Mouse (Mus musculus) G1E (cell line): ENCODE results near the gene Atrnl1. TPM values are rescaled to one million over a fixed set of nuclear protein-coding genes. Genes with fewer than 3 reads are reported as not detected.

ENCODE experiments used
- ATAC-seq: 2 replicates; pipeline ENCODE4 v1.8.0; 2016; ENCODE audit warnings: mild to moderate bottlenecking; ENCODE audit not compliant: insufficient number of reproducible peaks, poor library complexity, low FRiP score, severe bottlenecking; ENCODE audit errors: extremely low read depth
- DNase-seq: peaks from one replicate; pipeline ENCODE4 v3.0.0; 2012; ENCODE audit warnings: low spot score
- H3K27me3 ChIP-seq: 2 replicates; pipeline ENCODE4 v1.6.1; 2012; ENCODE audit warnings: mild to moderate bottlenecking, low read length, inconsistent platforms; ENCODE audit not compliant: insufficient read depth
- H3K36me3 ChIP-seq: replicated peaks from 2 replicates; pipeline ENCODE3; 2012; ENCODE audit warnings: mild to moderate bottlenecking, inconsistent platforms
- H3K4me1 ChIP-seq: 2 replicates; pipeline ENCODE4 v1.6.1; 2012; ENCODE audit warnings: low read depth, low read length, inconsistent platforms, mixed read lengths; ENCODE audit not compliant: insufficient read depth
- H3K4me3 ChIP-seq: 2 replicates; pipeline ENCODE4 v1.5.1; 2012; ENCODE audit warnings: low read depth, mild to moderate bottlenecking, inconsistent platforms, low read length, moderate library complexity, mixed read lengths
- H3K9me3 ChIP-seq: replicated peaks from 2 replicates; pipeline ENCODE4 v1.6.1; 2012; ENCODE audit warnings: inconsistent platforms
- CTCF ChIP-seq: IDR thresholded peaks from 2 replicates; pipeline ENCODE4 v1.5.1; 2012; ENCODE audit warnings: low read depth, low read length, inconsistent platforms, mixed read lengths
- GATA1 ChIP-seq: IDR thresholded peaks from 2 replicates; pipeline ENCODE4 v1.6.1; 2012; ENCODE audit warnings: borderline replicate concordance, low read length, inconsistent platforms, mixed read lengths
- GATA2 ChIP-seq: IDR thresholded peaks from 2 replicates; pipeline ENCODE4 v1.6.1; 2012; ENCODE audit warnings: low read depth, low read length, inconsistent platforms, borderline replicate concordance
- POLR2AphosphoS5 ChIP-seq: IDR thresholded peaks from 2 replicates; pipeline ENCODE4 v1.6.1; 2012; ENCODE audit warnings: low read depth, low read length, inconsistent platforms; ENCODE audit not compliant: insufficient replicate concordance
- TAL1 ChIP-seq: conservative IDR thresholded peaks from 2 replicates; pipeline ENCODE4 v1.6.1; 2012; ENCODE audit warnings: low read depth, low read length, inconsistent platforms, mixed read lengths
- polyA plus RNA-seq: library from polyadenylated mRNA; stranded (reverse); fragments of >175 nt; gene quantifications from 2 replicates; pipeline ENCODE4 v1.2.3, GENCODE M21; 2012
- total RNA-seq, 2 experiments: library from RNA; stranded (forward) in 1 of 2; stranded (reverse) in 1 of 2; fragments of 200-1000 nt in 1 of 2; fragments of >200 nt in 1 of 2; fragmentation: Nextera tagmentation in 1 of 2; gene quantifications; 2 replicates each; pipeline ENCODE4 v1.2.3; 2014 to 2017

Gene Atrnl1
- total and polyA plus RNA-seq, 3 experiments: 0.52 to 5.8 (median 3.2) TPM

DNA sequence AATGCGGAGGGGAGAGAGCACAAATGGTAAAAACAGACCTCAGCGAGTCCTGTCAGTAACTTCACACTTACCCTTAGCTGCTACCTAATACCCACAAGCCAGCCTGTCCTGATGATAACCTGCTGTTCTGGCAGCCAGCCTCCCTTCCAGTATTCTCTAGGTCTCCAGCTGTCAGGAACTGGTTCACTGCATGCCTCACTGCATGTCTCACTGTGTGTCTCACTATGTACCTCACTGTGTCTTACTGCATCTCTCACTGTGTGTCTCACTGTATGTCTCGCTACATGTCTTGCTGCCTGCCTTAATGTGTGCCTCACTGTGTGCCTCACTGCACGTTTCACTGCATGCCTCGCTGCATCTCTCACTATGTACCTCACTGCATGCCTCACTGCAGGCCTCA lies 175.9 kb downstream of the Atrnl1 start:
- Histone ChIP-seq H3K36me3 (no peaks in the 10 kb centered on the region), H3K4me3 (no peak overlapping the region), H3K27me3 (no peaks in the 10 kb centered on the region), H3K9me3 (peaks cover 2% of the 10 kb centered on the region; the same call in 1 of the 2 replicates), H3K4me1 (no peaks in the 10 kb centered on the region)
- ATAC-seq (no peak), DNase-seq (no peak)
- TF ChIP-seq POLR2AphosphoS5: no peak

DNA sequence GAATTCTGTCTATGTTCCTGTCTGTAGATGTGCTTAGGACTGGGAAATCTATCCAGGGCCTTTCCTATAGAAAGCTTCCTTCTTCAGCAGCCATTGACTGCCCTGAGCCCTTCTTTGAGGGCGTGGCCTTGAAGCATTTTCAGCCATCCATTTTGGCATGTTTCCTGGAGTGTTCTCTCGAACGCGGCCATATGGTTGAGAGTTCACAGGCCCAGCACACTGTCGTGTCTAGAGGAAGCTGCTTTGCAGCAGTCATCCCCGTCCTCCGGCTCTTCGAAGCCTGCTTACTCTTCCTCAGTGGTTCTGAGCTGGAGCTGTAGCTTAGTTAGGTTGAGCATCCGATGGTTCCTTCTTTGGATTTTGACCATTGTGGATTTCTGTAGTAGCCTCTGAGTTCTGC lies 191.4 kb downstream of the Atrnl1 start:
- Histone ChIP-seq H3K36me3 (no peaks in the 10 kb centered on the region), H3K27me3 (no peaks in the 10 kb centered on the region), H3K4me1 (no peaks in the 10 kb centered on the region), H3K9me3 (peaks cover 8% of the 10 kb centered on the region), H3K4me3 (no peak overlapping the region)
- TF ChIP-seq CTCF (no peak), GATA2 (no peak), GATA1 (no peak), POLR2AphosphoS5 (no peak), TAL1 (no peak)
- ATAC-seq (no peak), DNase-seq (no peak)

DNA sequence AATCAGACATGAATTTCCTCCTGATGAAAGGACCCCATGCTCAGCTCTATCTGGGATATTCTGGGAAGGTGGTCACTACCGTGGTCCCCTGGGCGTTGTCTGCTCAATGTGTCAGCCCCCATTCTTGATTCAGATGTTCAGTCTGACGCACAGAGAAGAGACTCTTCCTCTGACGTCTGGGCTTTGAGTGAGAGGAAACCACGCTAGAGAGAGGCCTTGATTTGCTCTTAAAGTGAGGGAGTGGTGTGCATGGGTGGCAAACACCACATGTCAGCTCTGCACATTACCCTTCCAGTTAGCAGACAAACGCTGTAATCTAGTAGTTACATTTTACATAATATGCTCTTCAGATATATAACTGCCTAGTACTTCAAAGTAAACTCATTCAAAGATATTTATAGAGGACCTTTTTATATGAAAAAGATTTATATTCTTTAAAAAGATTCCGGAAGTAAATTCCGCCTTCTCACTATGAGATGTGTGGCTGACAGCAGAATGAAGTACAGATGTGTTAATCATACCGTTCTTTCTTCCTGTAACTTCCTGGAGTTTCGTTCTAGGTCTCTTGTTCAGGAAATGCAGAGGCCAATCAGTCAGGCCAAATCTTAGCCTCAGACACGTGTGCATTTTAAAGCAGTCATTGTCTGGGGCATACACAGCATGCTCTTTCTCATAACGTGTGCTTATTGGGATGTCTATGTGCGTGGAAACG lies 192.1 kb downstream of the Atrnl1 start:
- no peaks in the 10 kb centered on the region for H3K27me3 ChIP-seq
- DNase-seq: no peak
- H3K4me3 ChIP-seq: no peak overlapping the region
- ATAC-seq: no peak
- H3K36me3 ChIP-seq: no peaks in the 10 kb centered on the region
- peaks cover 8% of the 10 kb centered on the region for H3K9me3 ChIP-seq
- TF ChIP-seq GATA2: no peak
- TF ChIP-seq POLR2AphosphoS5: no peak
- no peak for TF ChIP-seq GATA1
- TF ChIP-seq CTCF: no peak
- TF ChIP-seq TAL1: no peak
- no peaks in the 10 kb centered on the region for H3K4me1 ChIP-seq

DNA sequence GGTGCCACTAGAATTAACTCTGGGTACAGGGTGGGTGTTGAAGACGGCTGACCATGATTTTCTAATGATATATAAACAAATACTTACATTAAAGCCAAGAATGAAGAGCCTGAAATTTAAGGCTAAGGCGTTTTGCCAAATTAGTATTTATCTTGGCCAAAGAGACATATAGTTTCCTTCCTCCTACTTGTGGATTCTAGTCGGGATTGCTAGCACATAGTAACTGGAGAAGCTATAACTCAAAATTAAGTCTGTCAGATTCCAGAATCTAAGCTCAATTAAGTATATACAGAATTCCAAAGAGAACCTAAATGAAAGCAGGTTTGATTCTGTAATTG lies 192.6 kb downstream of the Atrnl1 start:
- no peak for DNase-seq
- H3K36me3 ChIP-seq: no peaks in the 10 kb centered on the region
- H3K9me3 ChIP-seq: peaks cover 7% of the 10 kb centered on the region
- no peak for ATAC-seq
- H3K4me1 ChIP-seq: no peaks in the 10 kb centered on the region
- TF ChIP-seq GATA2 (no peak), GATA1 (no peak), TAL1 (no peak), POLR2AphosphoS5 (no peak), CTCF (no peak)
- no peak overlapping the region for H3K4me3 ChIP-seq
- H3K27me3 ChIP-seq: no peaks in the 10 kb centered on the region

DNA sequence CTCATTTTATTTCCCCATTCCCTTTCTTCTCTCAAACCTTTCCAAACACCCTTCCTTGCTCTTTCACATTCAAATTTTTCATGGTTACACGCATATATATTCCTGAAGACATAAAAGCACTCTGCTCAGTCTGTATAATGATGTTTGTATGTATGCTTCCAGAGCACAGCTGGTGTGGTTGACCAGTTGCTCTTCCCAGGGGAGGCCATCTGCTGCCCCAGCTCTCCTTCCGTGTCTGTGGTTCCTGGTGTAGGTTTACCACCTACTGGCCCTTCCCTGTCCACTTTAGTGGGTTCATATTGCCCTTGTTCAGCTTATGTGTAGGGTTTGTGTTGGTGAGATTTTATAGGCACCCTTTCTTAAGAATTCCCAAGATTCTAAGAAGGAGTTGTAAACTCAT lies 197.5 kb downstream of the Atrnl1 start:
- Histone ChIP-seq H3K4me1 (no peaks in the 10 kb centered on the region), H3K27me3 (no peaks in the 10 kb centered on the region), H3K9me3 (peaks cover 9% of the 10 kb centered on the region), H3K36me3 (no peaks in the 10 kb centered on the region), H3K4me3 (no peak overlapping the region)
- no peak for TF ChIP-seq TAL1
- no peak for TF ChIP-seq POLR2AphosphoS5
- TF ChIP-seq GATA1: no peak
- no peak for TF ChIP-seq GATA2
- DNase-seq: no peak
- no peak for ATAC-seq

DNA sequence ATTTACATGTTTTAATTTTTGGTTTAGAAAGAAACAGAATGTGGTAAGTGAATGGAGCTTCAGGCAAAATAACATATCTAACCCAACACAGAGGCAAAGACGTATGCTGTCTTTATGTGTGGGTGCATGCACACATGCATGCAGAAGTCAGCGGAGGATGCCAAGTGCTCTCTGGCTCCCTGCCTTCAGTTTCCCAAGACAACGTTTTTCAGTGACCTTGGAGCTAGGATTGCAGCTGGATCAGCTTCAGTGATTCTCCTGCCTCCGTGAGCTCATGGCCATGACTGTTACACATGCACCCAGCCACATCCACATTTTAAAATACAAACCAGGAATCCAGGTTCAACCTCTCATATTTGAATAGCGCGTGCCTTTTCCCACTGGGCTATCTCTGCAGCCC lies 203.5 kb downstream of the Atrnl1 start:
- no peaks in the 10 kb centered on the region for H3K27me3 ChIP-seq
- DNase-seq (no peak), ATAC-seq (no peak)
- no peaks in the 10 kb centered on the region for H3K4me1 ChIP-seq
- H3K9me3 ChIP-seq: peaks cover 17% of the 10 kb centered on the region
- no peak overlapping the region for H3K4me3 ChIP-seq
- TF ChIP-seq CTCF (no peak), GATA1 (no peak), GATA2 (no peak)
- H3K36me3 ChIP-seq: no peaks in the 10 kb centered on the region

DNA sequence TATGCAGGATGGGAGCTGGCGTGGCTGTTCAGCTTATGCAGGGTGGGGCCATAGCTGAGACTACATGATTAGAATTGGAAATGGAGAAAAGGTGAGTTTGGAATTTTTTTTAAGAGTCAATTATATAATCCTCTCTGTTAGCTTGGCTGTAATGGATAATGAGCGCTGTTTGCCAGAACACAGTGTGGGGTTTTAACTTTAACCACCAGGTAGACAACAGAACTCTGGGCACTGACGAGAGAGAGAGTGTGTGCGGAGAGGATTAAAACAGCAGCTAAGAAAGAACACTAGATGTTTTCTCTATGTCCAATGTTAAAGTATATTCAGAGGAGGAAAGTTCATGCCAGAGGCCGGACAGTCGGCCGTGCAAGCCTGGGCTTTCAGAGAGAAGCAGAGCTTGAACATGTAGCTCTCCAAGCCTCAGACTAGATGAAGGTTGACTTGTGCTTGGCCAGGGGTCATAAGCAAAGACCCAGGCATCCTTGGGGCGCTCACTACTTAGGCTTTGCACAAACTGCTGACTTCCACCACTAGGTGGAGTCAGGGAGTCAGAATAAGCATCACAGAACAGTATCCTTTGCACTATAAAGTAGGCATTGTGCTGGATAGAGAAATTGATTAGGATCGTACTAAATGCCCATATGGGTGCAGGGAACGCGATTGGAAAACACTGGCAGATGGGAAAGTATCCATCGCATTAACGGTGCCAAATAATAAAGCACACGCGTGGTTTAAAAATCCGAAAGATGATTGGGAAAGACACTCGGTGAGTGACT lies 205.6 kb downstream of the Atrnl1 start:
- no peaks in the 10 kb centered on the region for H3K27me3 ChIP-seq
- no peak for DNase-seq
- no peak overlapping the region for H3K4me3 ChIP-seq
- no peaks in the 10 kb centered on the region for H3K4me1 ChIP-seq
- peaks cover 17% of the 10 kb centered on the region for H3K9me3 ChIP-seq
- H3K36me3 ChIP-seq: no peaks in the 10 kb centered on the region
- peak; percentile 11; the same call in 1 of the 2 replicates for TF ChIP-seq CTCF
- no peak for TF ChIP-seq TAL1
- no peak for ATAC-seq
